Mouse (Mus musculus) limb, embryonic 12.5 days (tissue): ENCODE data around the gene Ppm1j. TPM values are rescaled to one million over a fixed set of nuclear protein-coding genes. Genes with fewer than 3 reads are reported as not detected.

Experiments used
- ATAC-seq: fragments of 200-750 bp; cut with Nextera tagmentation; 2 replicates; pipeline ENCODE4 v1.8.0; 2017; ENCODE audit warnings: low read depth, moderate TSS enrichment; ENCODE audit not compliant: insufficient number of reproducible peaks, insufficient read depth, low FRiP score, low TSS enrichment
- H3K27ac ChIP-seq: fragments of 300-500 bp; sonication (generic); 2 replicates; pipeline ENCODE4 v1.5.1; 2016; ENCODE audit warnings: mild to moderate bottlenecking, moderate library complexity
- H3K27me3 ChIP-seq: fragments of 300-500 bp; sonication (generic); 2 replicates; pipeline ENCODE4 v1.6.1; 2016; ENCODE audit warnings: mild to moderate bottlenecking, moderate library complexity
- H3K36me3 ChIP-seq: fragments of 300-500 bp; sonication (generic); 2 replicates; pipeline ENCODE4 v1.6.1; 2016; ENCODE audit warnings: mild to moderate bottlenecking, moderate library complexity
- H3K4me1 ChIP-seq: fragments of 300-500 bp; sonication (generic); replicated peaks from 2 replicates; pipeline ENCODE4 v1.6.1; 2016
- H3K4me2 ChIP-seq: fragments of 300-500 bp; sonication (generic); 2 replicates; pipeline ENCODE4 v1.6.1; 2016; ENCODE audit warnings: mild to moderate bottlenecking, moderate library complexity
- H3K4me3 ChIP-seq: fragments of 300-500 bp; sonication (generic); replicated peaks from 2 replicates; pipeline ENCODE4 v1.5.1; 2016; ENCODE audit warnings: mild to moderate bottlenecking
- H3K9ac ChIP-seq: fragments of 300-500 bp; sonication (generic); replicated peaks from 2 replicates; pipeline ENCODE4 v1.6.1; 2016; ENCODE audit warnings: mild to moderate bottlenecking, moderate library complexity
- H3K9me3 ChIP-seq: fragments of 300-500 bp; sonication (generic); 2 replicates; pipeline ENCODE4 v1.6.1; 2016; ENCODE audit warnings: mild to moderate bottlenecking, moderate library complexity
- WGBS: fragments of 180-500 bp; shearing (Covaris S2); methylation state at CpG from one replicate; pipeline ENCODE4 v1.1.7; 2016; 5-methylcytosine and 5-hydroxymethylcytosine counted together
- polyA plus RNA-seq: library from polyadenylated mRNA; unstranded; fragments of >200 nt; fragmentation: Nextera tagmentation; extraction: Ambion mirVana; gene quantifications from 2 replicates; pipeline ENCODE4 v1.2.1, GENCODE M21; 2016

Ppm1j gene
- polyA plus RNA-seq, 1 experiment from 2014 or later = 2.6 TPM

- Histone ChIP-seq H3K27ac (no peak overlapping the region), H3K4me3 (no peak overlapping the region), H3K36me3 (no peaks in the 10 kb centered on the region), H3K9ac (no peak overlapping the region), H3K4me1 (peaks cover 27% of the 10 kb centered on the region), H3K27me3 (peaks cover 8% of the 10 kb centered on the region), H3K4me2 (no peak overlapping the region), H3K9me3 (no peaks in the 10 kb centered on the region)
- WGBS = 68% methylated on average over 2 of the region's 2 CpGs
- ATAC-seq = no peak
Observed at GRCm38 (mm10) chr3:104767141-104767540, 13.7 kb upstream of the Ppm1j start.

- H3K9ac ChIP-seq = no peak overlapping the region
- H3K4me1 ChIP-seq = peaks cover 33% of the 10 kb centered on the region
- no peak for ATAC-seq
- peaks cover 7% of the 10 kb centered on the region for H3K27me3 ChIP-seq
- H3K27ac ChIP-seq = no peak overlapping the region
- H3K9me3 ChIP-seq = no peaks in the 10 kb centered on the region
- 81% methylated on average over 4 of the region's 4 CpGs for WGBS
- no peak overlapping the region for H3K4me3 ChIP-seq
- no peaks in the 10 kb centered on the region for H3K36me3 ChIP-seq
- H3K4me2 ChIP-seq = no peak overlapping the region
Observed at GRCm38 (mm10) chr3:104767716-104768115, 13.1 kb upstream of the Ppm1j start.

- peaks cover 4% of the 10 kb centered on the region; the same call in 1 of the 2 replicates for H3K27me3 ChIP-seq
- H3K9me3 ChIP-seq = no peaks in the 10 kb centered on the region
- no peak overlapping the region for H3K4me3 ChIP-seq
- H3K4me1 ChIP-seq = peaks cover 45% of the 10 kb centered on the region
- 66% methylated on average over 3 of the region's 3 CpGs for WGBS
- H3K4me2 ChIP-seq = no peak overlapping the region
- H3K27ac ChIP-seq = no peak overlapping the region
- H3K9ac ChIP-seq = no peak overlapping the region
- no peaks in the 10 kb centered on the region for H3K36me3 ChIP-seq
- ATAC-seq = no peak
Observed at GRCm38 (mm10) chr3:104769135-104769534, 11.7 kb upstream of the Ppm1j start.

GRCm38 (mm10) chr3:104770035-104770434 is 10.8 kb upstream of the Ppm1j start:
- Histone ChIP-seq H3K4me3 (no peak overlapping the region), H3K27me3 (peaks cover 4% of the 10 kb centered on the region; the same call in 1 of the 2 replicates), H3K4me1 (peaks cover 45% of the 10 kb centered on the region), H3K4me2 (no peak overlapping the region), H3K27ac (peak overlapping the region; percentile 73; the same call in 1 of the 2 replicates), H3K36me3 (no peaks in the 10 kb centered on the region), H3K9ac (no peak overlapping the region), H3K9me3 (no peaks in the 10 kb centered on the region)
- no peak for ATAC-seq
- WGBS = 68% methylated on average over 10 of the region's 10 CpGs

- H3K4me1 ChIP-seq = peaks cover 45% of the 10 kb centered on the region
- no peaks in the 10 kb centered on the region for H3K9me3 ChIP-seq
- H3K4me2 ChIP-seq = no peak overlapping the region
- H3K9ac ChIP-seq = no peak overlapping the region
- no peaks in the 10 kb centered on the region for H3K36me3 ChIP-seq
- H3K27ac ChIP-seq = peak overlapping the region; percentile 73
- ATAC-seq = peak; percentile 83
- H3K4me3 ChIP-seq = no peak overlapping the region
- peaks cover 8% of the 10 kb centered on the region for H3K27me3 ChIP-seq
- WGBS = 19% methylated on average over 3 of the region's 3 CpGs
Observed at GRCm38 (mm10) chr3:104770918-104771317, 9.9 kb upstream of the Ppm1j start.

GRCm38 (mm10) chr3:104771460-104771859 is 9.4 kb upstream of the Ppm1j start:
- Histone ChIP-seq H3K36me3 (no peaks in the 10 kb centered on the region), H3K27me3 (peaks cover 14% of the 10 kb centered on the region), H3K9me3 (no peaks in the 10 kb centered on the region), H3K4me3 (no peak overlapping the region), H3K4me2 (no peak overlapping the region), H3K27ac (peak overlapping the region; percentile 73), H3K9ac (no peak overlapping the region), H3K4me1 (peaks cover 45% of the 10 kb centered on the region)
- WGBS = 23% methylated on average over 6 of the region's 6 CpGs
- ATAC-seq = no peak

GRCm38 (mm10) chr3:104773301-104773700 is 7.6 kb upstream of the Ppm1j start:
- WGBS = 64% methylated on average over 7 of the region's 7 CpGs
- H3K27ac ChIP-seq = peak overlapping the region; percentile 45; the same call in 1 of the 2 replicates
- no peak overlapping the region for H3K9ac ChIP-seq
- H3K4me2 ChIP-seq = no peak overlapping the region
- ATAC-seq = no peak
- no peaks in the 10 kb centered on the region for H3K9me3 ChIP-seq
- H3K27me3 ChIP-seq = peaks cover 31% of the 10 kb centered on the region
- peaks cover 45% of the 10 kb centered on the region for H3K4me1 ChIP-seq
- H3K4me3 ChIP-seq = no peak overlapping the region
- H3K36me3 ChIP-seq = no peaks in the 10 kb centered on the region

- Histone ChIP-seq H3K9me3 (no peaks in the 10 kb centered on the region), H3K4me3 (peak overlapping the region; percentile 42), H3K9ac (peak overlapping the region; percentile 24), H3K27me3 (peaks cover 67% of the 10 kb centered on the region), H3K36me3 (no peaks in the 10 kb centered on the region), H3K27ac (no peak overlapping the region), H3K4me2 (peak overlapping the region; percentile 68), H3K4me1 (peaks cover 32% of the 10 kb centered on the region)
- WGBS = under 1% methylated on average over 20 of the region's 20 CpGs
- ATAC-seq = peak; percentile 5; the same call in 1 of the 2 replicates
Observed at GRCm38 (mm10) chr3:104777342-104777741, 3.5 kb upstream of the Ppm1j start.

GRCm38 (mm10) chr3:104779949-104780348 is 907 bp upstream of the Ppm1j start:
- H3K27me3 ChIP-seq = peaks cover 93% of the 10 kb centered on the region
- H3K4me2 ChIP-seq = no peak overlapping the region
- no peak overlapping the region for H3K9ac ChIP-seq
- H3K4me1 ChIP-seq = peaks cover 16% of the 10 kb centered on the region
- H3K4me3 ChIP-seq = no peak overlapping the region
- no peak overlapping the region for H3K27ac ChIP-seq
- no peaks in the 10 kb centered on the region for H3K36me3 ChIP-seq
- ATAC-seq = no peak
- no peaks in the 10 kb centered on the region for H3K9me3 ChIP-seq
- under 1% methylated on average over 7 of the region's 7 CpGs for WGBS

GRCm38 (mm10) chr3:104781471-104781903 is 631 bp downstream of the Ppm1j start, which contains the start of gene Fam19a3:
Fam19a3 (minus strand) TSS chr3:104781840.
- ATAC-seq = no peak
- peak within 1 kb of the TSS; percentile 52 for H3K4me3 ChIP-seq

GRCm38 (mm10) chr3:104782061-104782681 is 1.3 kb downstream of the Ppm1j start:
- H3K9me3 ChIP-seq = no peaks in the 10 kb centered on the region
- WGBS = 14% methylated on average over 12 of the region's 12 CpGs
- no peak overlapping the region for H3K9ac ChIP-seq
- peak overlapping the region; percentile 52 for H3K4me3 ChIP-seq
- peak overlapping the region; percentile 97 for H3K4me2 ChIP-seq
- no peaks in the 10 kb centered on the region for H3K36me3 ChIP-seq
- H3K4me1 ChIP-seq = peaks cover 16% of the 10 kb centered on the region
- no peak for ATAC-seq
- H3K27me3 ChIP-seq = peaks cover 86% of the 10 kb centered on the region
- no peak overlapping the region for H3K27ac ChIP-seq

More at GRCm38 (mm10) chr3:104781471-104781903, 631 bp downstream of the Ppm1j start, which contains the start of gene Fam19a3:
- Histone ChIP-seq H3K9me3 (no peaks in the 10 kb centered on the region), H3K27me3 (peaks cover 93% of the 10 kb centered on the region), H3K4me1 (peaks cover 16% of the 10 kb centered on the region), H3K36me3 (no peaks in the 10 kb centered on the region), H3K27ac (no peak within 1 kb of the TSS), H3K4me2 (peak within 1 kb of the TSS; percentile 97), H3K9ac (peak within 1 kb of the TSS; percentile 9; the same call in 1 of the 2 replicates)
- WGBS = under 1% methylated on average over 26 of the region's 26 CpGs
